Mouse (Mus musculus): ENCODE results near the gene Jag1.

DNA sequence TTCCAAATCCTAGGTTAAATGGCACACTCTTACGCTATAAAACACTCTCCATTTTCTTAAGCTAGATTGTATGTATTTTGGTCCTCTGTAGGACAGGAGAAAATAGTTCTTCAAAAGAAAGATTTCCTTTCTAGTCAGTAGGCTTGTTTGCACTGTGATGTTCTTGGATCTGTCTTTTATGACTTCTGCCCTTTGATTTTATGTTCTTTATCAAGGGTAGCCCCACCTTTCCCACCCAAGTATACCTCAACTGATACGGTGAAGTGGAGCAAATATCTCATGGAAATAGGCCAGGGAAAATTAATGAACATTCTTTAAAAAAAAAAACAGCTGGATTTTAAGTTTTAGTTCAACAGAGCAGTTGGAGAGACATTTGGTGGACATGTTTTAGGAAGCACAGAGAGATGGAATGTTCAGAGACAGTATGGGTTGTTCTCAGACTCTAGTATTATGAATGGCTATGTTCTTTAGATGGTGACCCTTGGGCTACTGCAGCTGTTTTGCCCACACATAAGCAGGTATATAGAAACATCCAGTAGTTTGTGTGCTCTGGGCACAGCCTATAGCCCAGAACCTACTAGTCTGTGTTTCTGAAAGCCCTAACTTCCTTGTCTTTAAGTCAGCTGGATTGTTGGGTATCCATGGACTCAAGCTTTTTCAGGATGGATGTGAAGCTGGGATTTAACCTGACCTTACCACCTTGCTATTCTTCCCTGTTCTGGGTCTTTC is 30.7 kb upstream of the Jag1 start:
- TF ChIP-seq CTCF (IDR thresholded peaks at IDR 0.05; ENCODE audit: low read depth, low read length) (no peak), POLR2A (IDR thresholded peaks at IDR 0.05; ENCODE audit: borderline replicate concordance, low read depth, low read length) (no peak)
